17 mouse cellular contexts compared by ENCODE assay signal in the genomic region with DNA sequence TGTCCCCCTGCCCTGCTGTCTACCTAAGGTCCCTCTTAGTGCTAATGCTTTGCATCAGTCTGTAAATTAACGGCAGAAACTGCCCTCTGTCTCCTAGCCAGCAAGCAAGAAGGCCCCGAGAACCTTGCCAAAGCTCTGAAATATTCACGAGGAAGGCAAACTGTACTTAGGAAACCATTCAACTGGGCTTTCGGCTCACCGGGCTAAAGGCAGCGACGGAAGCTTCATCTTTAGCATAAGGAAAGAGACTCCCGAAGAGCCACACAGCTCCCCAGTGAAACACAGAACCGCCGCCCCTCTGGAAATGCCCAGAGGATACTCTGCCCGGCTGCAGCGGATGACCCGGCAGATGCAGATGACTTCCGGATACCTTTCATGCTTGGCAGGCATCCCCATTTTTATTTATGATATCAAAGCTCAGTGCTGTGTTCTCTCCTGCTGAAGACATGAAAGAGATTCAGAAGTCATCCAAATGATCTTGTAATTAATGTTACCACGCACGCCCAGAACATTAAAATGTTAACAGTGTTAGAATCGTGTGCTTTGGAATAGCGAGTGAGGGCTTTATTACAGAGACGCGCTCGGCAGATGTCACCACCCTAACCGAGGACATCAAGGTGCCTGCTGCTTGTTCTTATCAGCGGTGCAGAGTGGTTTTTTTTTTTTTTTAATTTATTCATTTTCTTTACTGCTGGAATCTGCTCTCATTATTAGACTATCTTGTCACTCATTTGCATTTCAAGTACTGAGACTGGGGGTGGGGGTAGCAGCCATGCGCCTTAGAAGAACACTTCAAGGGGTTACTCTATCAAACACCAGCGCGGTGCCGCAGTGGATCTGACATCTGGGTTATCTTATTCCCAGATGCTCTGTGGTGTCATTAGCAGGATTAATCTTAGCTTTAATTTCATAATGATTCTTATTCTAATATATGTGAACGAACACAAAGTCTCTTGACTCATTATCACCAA.
DNase-seq lines count a peak whose midpoint lies in the region; ATAC-seq and TF ChIP-seq lines count a peak whose summit lies in the region.
"Had no signal": no experiment of that assay in that cellular context is flagged by ENCODE, and none has a peak within 500 bp of the region (broad histone marks: within the 10 kb centered on the region; RNA-seq: fewer than 3 reads in every experiment).

No protein-coding gene starts in this region.

- TF ChIP-seq CTCF in brain, embryonic 14.5 days (IDR thresholded peaks at IDR 0.05; ENCODE audit: borderline replicate concordance, extremely low read depth, insufficient read depth, insufficient read length) = no peak

- peaks cover 27% of the 10 kb centered on the region for H3K4me1 ChIP-seq in forebrain, embryonic 13.5 days
- peaks cover 24% of the 10 kb centered on the region for H3K4me1 ChIP-seq in forebrain, embryonic 10.5 days
- peaks cover 20% of the 10 kb centered on the region for H3K4me1 ChIP-seq in hindbrain, embryonic 15.5 days (replicated peaks)
- no peaks in the 10 kb centered on the region for H3K4me1 ChIP-seq in neural tube, embryonic 11.5 days (ENCODE audit: control insufficient read depth, insufficient read depth, low read length)
- H3K4me1 ChIP-seq: liver, embryonic 15.5 days had no signal

- peak; percentile 75 for ATAC-seq in forebrain, embryonic 13.5 days
- ATAC-seq in hindbrain, embryonic 15.5 days (ENCODE audit: low FRiP score, low read depth) = peak; percentile 83
- ATAC-seq in neural tube, embryonic 11.5 days (ENCODE audit: insufficient read depth, low FRiP score, low TSS enrichment) = no peak
- ATAC-seq: intestine, postnatal 0 days had no signal

- no peaks in the 10 kb centered on the region for H3K36me3 ChIP-seq in forebrain, embryonic 13.5 days (ENCODE audit: poor library complexity, severe bottlenecking)
- no peaks in the 10 kb centered on the region for H3K36me3 ChIP-seq in forebrain, embryonic 10.5 days (replicated peaks)
- no peaks in the 10 kb centered on the region for H3K36me3 ChIP-seq in hindbrain, embryonic 15.5 days
- H3K36me3 ChIP-seq in neural tube, embryonic 11.5 days (ENCODE audit: control insufficient read depth, insufficient read depth, low read length) = no peaks in the 10 kb centered on the region
- H3K36me3 ChIP-seq: limb, embryonic 12.5 days; liver, embryonic 15.5 days had no signal

- peaks cover 43% of the 10 kb centered on the region for H3K27me3 ChIP-seq in forebrain, embryonic 13.5 days
- H3K27me3 ChIP-seq in forebrain, embryonic 10.5 days (ENCODE audit: poor library complexity, severe bottlenecking) = peaks cover 34% of the 10 kb centered on the region
- H3K27me3 ChIP-seq in hindbrain, embryonic 15.5 days = no peaks in the 10 kb centered on the region
- no peaks in the 10 kb centered on the region for H3K27me3 ChIP-seq in neural tube, embryonic 11.5 days (ENCODE audit: control insufficient read depth, insufficient read depth, low read length)

- no peak overlapping the region for H3K4me3 ChIP-seq in forebrain, embryonic 13.5 days
- H3K4me3 ChIP-seq in forebrain, embryonic 10.5 days = no peak overlapping the region
- H3K4me3 ChIP-seq in hindbrain, embryonic 15.5 days = peak overlapping the region; percentile 18
- H3K4me3 ChIP-seq in neural tube, embryonic 11.5 days (ENCODE audit: low read depth, low read length) = no peak overlapping the region
- H3K4me3 ChIP-seq: limb, embryonic 12.5 days; liver, embryonic 15.5 days had no signal

- no peak for TF ChIP-seq POLR2A in brain, embryonic 14.5 days (IDR thresholded peaks at IDR 0.05; ENCODE audit: borderline replicate concordance, extremely low read depth, insufficient read depth, insufficient read length, poor library complexity, severe bottlenecking)

- H3K9me3 ChIP-seq in forebrain, embryonic 13.5 days (replicated peaks) = no peaks in the 10 kb centered on the region
- no peaks in the 10 kb centered on the region for H3K9me3 ChIP-seq in forebrain, embryonic 10.5 days
- no peaks in the 10 kb centered on the region for H3K9me3 ChIP-seq in hindbrain, embryonic 15.5 days
- no peaks in the 10 kb centered on the region for H3K9me3 ChIP-seq in neural tube, embryonic 11.5 days (ENCODE audit: control insufficient read depth, low read length)
- H3K9me3 ChIP-seq: limb, embryonic 12.5 days; liver, embryonic 15.5 days had no signal

- no peak for DNase-seq in forebrain, embryonic 10.5 days (ENCODE audit: extremely low spot score, low spot score)
- peak; percentile 83 for DNase-seq in brain, embryonic 14.5 days (ENCODE audit: low read depth)
- DNase-seq in neural tube, embryonic 11.5 days (ENCODE audit: low spot score) = no peak
- DNase-seq in c-Kit-positive CD71-positive TER-119-positive erythroid progenitor cells, embryonic 14.5 days (ENCODE audit: low spot score) = no peak
- DNase-seq in left cerebral cortex, adult 11 months (ENCODE audit: low spot score) = no peak
- no peak for DNase-seq in yolk sac, embryonic 10.5 days (ENCODE audit: low spot score)
- DNase-seq: adrenal gland, adult 8-10 months; heart, postnatal 10 days; kidney, postnatal 25 days; layer of hippocampus, postnatal 36 days; spleen, adult 18-20 months had no signal

- peak overlapping the region; percentile 39; the same call in 1 of the 2 replicates for H3K4me2 ChIP-seq in forebrain, embryonic 13.5 days
- peak overlapping the region; percentile 47 for H3K4me2 ChIP-seq in hindbrain, embryonic 15.5 days
- 0 out of 2 replicates have a peak overlapping the region, but pooled peaks have one; percentile 5 for H3K4me2 ChIP-seq in neural tube, embryonic 11.5 days (ENCODE audit: low read depth)
- H3K4me2 ChIP-seq: liver, embryonic 15.5 days had no signal

- WGBS in forebrain, embryonic 13.5 days = 51% methylated on average over 28 of the region's 28 CpGs
- 78% methylated on average over 28 of the region's 28 CpGs for WGBS in forebrain, embryonic 10.5 days
- WGBS in hindbrain, embryonic 15.5 days = 29% methylated on average over 28 of the region's 28 CpGs
- 63% methylated on average over 28 of the region's 28 CpGs for WGBS in neural tube, embryonic 11.5 days

- no peak overlapping the region for H3K9ac ChIP-seq in forebrain, embryonic 13.5 days
- H3K9ac ChIP-seq in hindbrain, embryonic 15.5 days = no peak overlapping the region
- H3K9ac ChIP-seq in neural tube, embryonic 11.5 days (ENCODE audit: low read length) = no peak overlapping the region
- H3K9ac ChIP-seq: limb, embryonic 12.5 days; liver, embryonic 15.5 days had no signal

- no peak overlapping the region for H3K27ac ChIP-seq in forebrain, embryonic 13.5 days
- H3K27ac ChIP-seq in forebrain, embryonic 10.5 days = no peak overlapping the region
- H3K27ac ChIP-seq in hindbrain, embryonic 15.5 days (replicated peaks) = no peak overlapping the region
- no peak overlapping the region for H3K27ac ChIP-seq in neural tube, embryonic 11.5 days (ENCODE audit: low read depth, low read length)
- H3K27ac ChIP-seq: limb, embryonic 12.5 days; liver, embryonic 15.5 days; macrophage had no signal
